Mouse (Mus musculus) erythroid progenitor cell, adult 5-6 weeks (primary cell): ENCODE data around the gene Btbd35f4. TPM values are rescaled to one million over a fixed set of nuclear protein-coding genes. Genes with fewer than 3 reads are reported as not detected.
"Not testable (repeated sequence)": the region's sequence is repeated elsewhere in the genome, so short reads cannot be mapped to it uniquely, and the experiment has no call there.

Source experiments
- ATAC-seq: replicated peaks from 2 replicates; pipeline ENCODE4 v1.8.0; 2016; ENCODE audit warnings: moderate number of reproducible peaks, mild to moderate bottlenecking, moderate TSS enrichment, inconsistent platforms; ENCODE audit not compliant: poor library complexity, low FRiP score, severe bottlenecking
- total RNA-seq, 2 experiments: library from RNA; stranded (forward) in 1 of 2; stranded (reverse) in 1 of 2; fragments of 150-400 nt in 1 of 2; fragments of 186-747, 209-891 nt in 1 of 2; gene quantifications; 2 replicates each; pipeline versions ENCODE4 v1.2.3 to v1.2.4; 2015 to 2017; ENCODE audit warnings: low replicate concordance in 2 of 2

Btbd35f4 gene
- not detected in 2 replicates for total RNA-seq (2015; ENCODE audit: low replicate concordance)
- total RNA-seq (2017; ENCODE audit: low replicate concordance) = not detected in 2 replicates

- not testable (repeated sequence) for ATAC-seq
These were observed at the start of gene Btbd35f4 for GRCm38 (mm10) chrX:4800196-4800595. Gene Btbd35f4 (plus strand): TSS chrX:4800496.

GRCm38 (mm10) chrX:4840016-4840415 is 39.7 kb downstream of the Btbd35f4 start:
- ATAC-seq = not testable (repeated sequence)

Other genes starting within 250 kb of the Btbd35f4 start
- not detected in 2 replicates for gene Btbd35f27, start 151.6 kb downstream of the Btbd35f4 start, total RNA-seq (2015; ENCODE audit: low replicate concordance)
- not detected in 2 replicates for gene Btbd35f27, start 151.6 kb downstream of the Btbd35f4 start, total RNA-seq (2017; ENCODE audit: low replicate concordance)